Comparison of ENCODE assay signal across 29 mouse cellular contexts in the genomic region with DNA sequence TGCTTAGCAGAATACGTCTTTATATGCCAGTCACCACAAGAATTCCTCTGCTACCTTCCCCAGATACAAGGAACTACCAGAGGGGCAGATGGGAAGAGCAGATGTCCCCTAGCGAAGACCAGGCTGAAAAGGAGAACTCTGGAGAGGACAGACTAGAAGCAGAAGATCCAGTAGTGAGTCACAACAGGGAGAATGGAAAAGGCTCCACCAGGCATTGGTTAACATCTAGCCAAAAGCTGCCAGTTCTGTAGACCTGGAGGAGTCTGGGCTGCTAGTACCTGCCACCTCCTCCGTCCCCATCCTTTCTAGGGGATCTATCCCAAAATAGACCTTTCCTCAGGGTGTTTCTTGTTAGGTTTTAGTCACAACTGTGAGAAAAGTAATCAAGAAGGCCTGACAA. TPM values are rescaled to one million over a fixed set of nuclear protein-coding genes. Genes with fewer than 3 reads are reported as not detected.
"Had no signal": no experiment of that assay in that cellular context is flagged by ENCODE, and none has a peak within 500 bp of the region (broad histone marks: within the 10 kb centered on the region; RNA-seq: fewer than 3 reads in every experiment).

No protein-coding gene starts in this region.

- H3K27ac ChIP-seq: limb, embryonic 10.5 days; limb, embryonic 13.5 days; liver, embryonic 12.5 days; liver, embryonic 15.5 days; lung, embryonic 15.5 days; midbrain, embryonic 10.5 days; midbrain, embryonic 13.5 days; neural tube, embryonic 13.5 days; stomach, embryonic 15.5 days had no signal

- ATAC-seq: intestine, embryonic 16.5 days; liver, embryonic 12.5 days; midbrain, embryonic 13.5 days; midbrain, embryonic 16.5 days had no signal

- DNase-seq: kidney, adult 18-20 months; kidney, adult 9 months; kidney, postnatal 14 days; kidney, postnatal 4 days; layer of hippocampus, postnatal 36 days; liver; lung, adult 18-20 months; lung, postnatal 10 days; lung, postnatal 36 days; retina, postnatal 1 day; spleen, adult 18-20 months; thymus, adult 18-20 months; thymus, postnatal 36 days had no signal

- H3K4me3 ChIP-seq: limb, embryonic 10.5 days; limb, embryonic 13.5 days; liver, embryonic 12.5 days; liver, embryonic 15.5 days; lung, embryonic 15.5 days; megakaryocyte, embryonic 14.5 days; midbrain, embryonic 10.5 days; midbrain, embryonic 13.5 days; myocyte; neural tube, embryonic 13.5 days; stomach, embryonic 15.5 days had no signal

RNA-seq across cellular contexts. Expression of gene Cdcp1, which starts 39.9 kb away (rescaled TPM):
- total RNA-seq: layer of hippocampus, adult 18-20 months; layer of hippocampus, postnatal 36 days; monocyte, adult 5-6 weeks; neutrophil, adult 5-6 weeks had no signal
